Mouse (Mus musculus) fat pad, adult 2 months (tissue): ENCODE results near the gene Dagla.

Source experiments
- DNase-seq: peaks from one replicate; pipeline ENCODE4 v3.0.0-alpha.2; 2011; ENCODE audit warnings: low read depth, low spot score; ENCODE audit errors: extremely low read depth

The Dagla gene

DNA sequence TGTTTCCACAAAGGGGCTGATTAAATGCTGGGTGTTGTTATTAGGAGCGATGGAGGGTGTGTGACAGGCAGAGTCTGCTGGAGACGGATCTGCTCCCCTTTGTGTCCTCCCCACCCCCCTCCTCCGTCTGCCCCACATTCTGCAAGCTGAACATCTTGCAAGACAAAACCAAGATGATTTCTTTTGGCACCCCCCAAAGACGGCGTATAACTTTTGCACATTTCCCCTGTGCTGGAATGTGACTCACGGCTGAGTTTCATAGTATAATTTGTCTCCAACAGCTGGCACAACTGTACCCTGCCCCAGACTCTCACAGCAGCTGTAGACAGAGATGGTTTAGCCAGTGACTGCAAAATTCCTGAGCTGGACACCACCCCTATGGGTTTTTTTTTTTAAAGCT lies 3.3 kb upstream of the Dagla start:
- DNase-seq = no peak

DNA sequence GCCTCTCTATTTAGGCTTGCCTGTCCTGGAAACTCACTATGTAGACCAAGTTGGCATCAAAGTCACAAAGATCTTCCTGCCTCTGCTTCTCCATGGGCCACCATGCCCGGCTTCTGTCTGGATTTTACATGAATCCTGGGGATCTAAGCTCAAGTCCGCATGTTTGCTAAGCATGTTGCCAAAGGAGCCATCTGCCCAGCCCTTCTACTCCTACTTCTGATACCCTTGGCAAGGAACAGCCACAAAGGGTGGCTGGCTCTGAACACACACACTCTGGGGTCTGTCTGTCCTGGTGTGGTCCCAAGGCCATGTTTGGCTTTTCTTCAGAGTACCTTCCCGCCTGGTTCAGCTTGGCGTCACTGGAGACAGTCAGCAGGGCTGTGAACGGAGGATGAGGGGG lies 2.7 kb upstream of the Dagla start:
- DNase-seq = no peak

DNA sequence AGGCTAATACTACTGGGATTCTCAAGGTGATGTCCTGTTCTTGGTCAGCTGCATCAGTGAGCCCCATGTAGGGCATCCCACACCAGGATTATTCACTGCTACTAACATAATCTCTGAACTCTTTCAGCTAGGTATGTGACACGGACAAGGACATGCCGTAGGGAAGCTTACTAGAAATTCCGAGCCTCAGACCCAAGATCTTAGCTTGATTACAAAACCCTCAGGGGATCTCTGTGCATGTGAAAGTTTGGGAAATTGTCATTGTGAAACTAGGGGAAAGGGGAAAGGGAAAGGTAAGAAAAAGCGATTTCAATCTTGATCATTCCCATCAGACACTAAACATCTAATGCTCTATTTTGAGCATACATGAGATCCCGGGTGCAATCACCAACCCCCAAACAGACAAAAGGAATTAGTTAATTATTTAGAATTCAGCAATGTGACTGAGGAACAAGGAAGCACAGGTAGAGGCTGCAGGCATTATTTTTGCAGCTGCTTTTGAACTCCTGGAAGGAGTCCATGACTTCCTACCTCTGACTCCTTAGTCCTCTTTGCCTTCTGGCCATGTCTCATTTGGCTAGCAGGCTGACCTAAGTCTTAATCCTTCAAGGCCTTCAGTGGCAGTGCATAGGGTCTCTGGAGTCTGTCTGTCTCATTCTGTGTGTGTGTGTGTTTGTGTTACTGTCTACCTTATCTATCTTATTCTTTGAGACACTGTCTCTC lies 2.0 kb upstream of the Dagla start:
- peak; percentile 91 for DNase-seq

DNA sequence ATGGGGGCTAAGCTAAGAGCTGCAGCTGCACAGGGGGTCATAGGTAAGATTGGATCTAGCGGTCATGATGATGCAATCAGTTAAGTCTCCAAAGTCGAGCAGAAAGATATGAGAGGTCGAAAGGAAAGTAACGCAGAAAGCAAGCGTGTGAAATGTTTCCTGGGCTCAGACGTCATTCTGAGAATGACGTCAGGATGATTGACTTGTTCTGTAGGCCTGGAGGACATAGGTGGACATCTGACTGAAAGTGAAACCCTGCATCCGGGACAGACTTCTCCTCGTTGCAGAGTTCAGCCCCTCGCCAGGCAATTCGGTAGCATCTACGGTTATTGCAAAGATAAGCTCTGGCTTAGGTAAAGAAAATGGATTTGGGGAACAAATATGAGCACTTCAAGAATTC lies 963 bp upstream of the Dagla start:
- no peak for DNase-seq

DNA sequence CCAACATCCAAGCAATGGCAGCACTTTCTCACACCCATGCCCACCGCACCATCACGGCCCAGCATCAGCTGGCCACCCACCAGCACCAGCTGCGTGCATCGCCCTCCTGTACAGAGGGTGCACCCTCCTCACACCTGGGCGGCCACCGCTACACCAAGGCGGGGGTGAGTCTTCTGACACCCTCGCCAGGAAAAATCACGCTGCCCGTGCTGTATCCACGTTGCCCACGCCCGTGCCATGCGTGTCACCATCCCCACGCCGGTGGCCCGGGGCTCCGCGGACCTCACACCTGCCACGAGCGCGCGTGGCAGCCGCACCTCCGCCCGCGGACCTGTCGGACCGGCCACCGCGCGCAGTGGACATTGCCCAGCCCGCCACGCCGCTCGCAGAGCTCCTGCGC lies 282 bp downstream of the Dagla start:
- no peak for DNase-seq

- DNase-seq = no peak
Measured at GRCm38 (mm10) chr19:10302852-10303251, 1.8 kb downstream of the Dagla start.

GRCm38 (mm10) chr19:10301866-10302356 lies 2.8 kb downstream of the Dagla start:
- no peak for DNase-seq

GRCm38 (mm10) chr19:10301263-10301662 lies 3.4 kb downstream of the Dagla start:
- no peak for DNase-seq

DNA sequence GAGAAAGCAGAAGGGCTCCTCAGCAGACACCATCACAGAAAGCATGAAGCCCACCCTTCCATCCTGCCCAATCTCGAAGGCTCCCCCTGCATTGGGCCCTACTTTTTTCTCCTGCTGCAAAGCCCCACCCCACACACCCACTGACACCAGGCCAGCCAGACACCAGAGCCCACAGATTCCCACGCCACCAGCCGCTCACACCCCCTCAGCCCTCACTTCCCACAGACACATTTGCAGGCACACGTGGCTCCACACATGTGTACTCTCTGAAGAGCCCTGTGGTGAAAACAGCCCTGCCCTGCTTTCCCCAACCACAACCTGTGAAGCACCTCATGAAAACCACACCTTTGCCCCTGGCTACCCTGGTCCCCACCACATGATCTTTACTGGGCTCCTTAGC lies 3.9 kb downstream of the Dagla start:
- no peak for DNase-seq

DNA sequence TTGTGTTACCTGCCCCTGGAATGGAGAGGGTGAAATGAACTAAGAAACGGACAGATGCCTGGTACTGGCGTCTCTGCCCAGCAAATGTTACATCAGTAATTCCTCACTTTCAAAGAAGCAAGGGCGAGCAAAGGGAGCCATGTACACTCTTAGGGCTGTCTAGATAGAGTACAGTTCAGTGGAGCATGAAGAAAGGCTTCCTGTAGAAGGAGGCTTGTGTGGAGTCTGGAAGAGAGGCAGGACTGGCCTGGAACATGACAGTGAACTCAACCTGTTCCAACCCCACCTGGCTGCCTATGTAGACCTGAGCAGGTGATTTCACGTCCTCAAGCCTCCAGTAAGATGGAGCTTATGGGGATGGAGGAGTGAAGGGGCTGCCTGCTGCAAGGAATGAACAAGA lies 6.4 kb downstream of the Dagla start:
- DNase-seq = no peak

- peak; percentile 54 for DNase-seq
Measured at GRCm38 (mm10) chr19:10297041-10297503, 7.6 kb downstream of the Dagla start.

- DNase-seq = no peak
Measured at GRCm38 (mm10) chr19:10296306-10296705, 8.4 kb downstream of the Dagla start.

- DNase-seq = no peak
Measured at GRCm38 (mm10) chr19:10294631-10295562, 9.8 kb downstream of the Dagla start.

DNA sequence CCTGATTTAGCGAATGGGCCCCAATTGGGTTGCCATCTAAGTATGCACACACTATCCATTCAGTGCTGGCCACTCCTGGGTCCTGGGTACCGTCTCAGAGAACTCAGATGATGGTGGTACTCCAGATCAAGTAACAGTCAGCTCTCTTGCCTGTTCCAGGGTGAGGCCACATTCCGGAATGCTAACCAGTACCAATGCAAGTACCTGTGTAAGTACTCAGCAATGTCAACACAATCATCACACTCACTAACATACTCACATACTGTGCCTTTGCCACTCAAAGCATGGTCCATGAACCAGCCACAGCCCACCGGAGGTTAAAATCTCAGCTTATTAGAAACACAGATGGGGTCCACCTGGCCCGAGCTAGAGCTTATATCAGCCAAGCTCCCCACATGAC lies 10.7 kb downstream of the Dagla start:
- no peak for DNase-seq

DNA sequence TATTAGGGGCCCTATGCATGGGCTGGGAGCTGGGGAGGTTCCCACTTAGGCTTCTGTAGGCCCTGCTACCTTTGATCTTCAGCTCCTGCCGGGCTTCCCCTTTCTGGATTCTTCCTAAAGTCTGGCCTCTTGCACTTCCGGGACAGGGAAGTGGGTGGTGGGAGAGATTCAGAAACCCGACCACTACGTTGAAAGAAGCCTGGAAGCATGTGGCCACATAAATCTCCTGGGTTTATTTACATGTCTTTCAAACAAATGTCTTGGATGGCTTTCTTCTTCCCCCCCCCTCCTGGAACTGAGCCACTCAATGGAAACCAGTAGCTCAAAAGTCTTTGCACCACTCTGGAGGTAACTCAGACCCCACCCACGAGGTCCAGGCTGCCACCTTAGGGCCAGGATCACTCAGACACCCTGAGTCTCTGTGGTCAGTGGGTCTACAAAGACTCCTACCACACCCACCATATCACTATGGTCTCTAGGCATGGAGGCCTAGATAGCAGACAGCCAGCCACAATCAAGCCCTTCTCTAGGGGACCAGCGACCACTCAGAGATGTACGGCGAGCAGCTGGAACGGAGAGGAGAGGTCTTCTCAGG lies 12.7 kb downstream of the Dagla start:
- DNase-seq = no peak

- DNase-seq = no peak
Measured at GRCm38 (mm10) chr19:10290153-10290945, 14.3 kb downstream of the Dagla start.

- DNase-seq = peak; percentile 88
Measured at GRCm38 (mm10) chr19:10289609-10290150, 15.0 kb downstream of the Dagla start.

- no peak for DNase-seq
Measured at GRCm38 (mm10) chr19:10288125-10289040, 16.3 kb downstream of the Dagla start.

DNA sequence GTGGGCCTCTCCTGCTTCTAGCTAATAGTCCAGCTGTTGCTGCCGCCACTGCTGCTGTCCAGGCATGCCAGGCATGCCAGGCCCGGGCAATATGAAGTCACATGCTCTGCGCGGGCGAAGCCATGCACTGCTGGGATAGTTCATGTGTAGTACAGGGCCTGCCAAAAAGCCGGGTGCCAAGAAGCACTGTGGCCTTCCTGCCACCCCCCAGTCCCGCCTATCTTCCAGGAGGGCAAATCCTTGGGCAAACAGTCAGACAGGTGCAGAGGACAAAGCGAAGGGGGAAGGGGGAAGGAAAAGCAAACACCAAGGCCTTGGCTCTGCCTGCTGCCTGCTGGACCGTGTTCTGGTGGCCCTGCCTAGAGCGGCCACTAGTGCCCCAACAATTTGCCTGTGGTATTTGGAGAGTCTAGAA lies 18.2 kb downstream of the Dagla start:
- DNase-seq = no peak
